ENCODE assay signal across 8 mouse cellular contexts in the genomic region with DNA sequence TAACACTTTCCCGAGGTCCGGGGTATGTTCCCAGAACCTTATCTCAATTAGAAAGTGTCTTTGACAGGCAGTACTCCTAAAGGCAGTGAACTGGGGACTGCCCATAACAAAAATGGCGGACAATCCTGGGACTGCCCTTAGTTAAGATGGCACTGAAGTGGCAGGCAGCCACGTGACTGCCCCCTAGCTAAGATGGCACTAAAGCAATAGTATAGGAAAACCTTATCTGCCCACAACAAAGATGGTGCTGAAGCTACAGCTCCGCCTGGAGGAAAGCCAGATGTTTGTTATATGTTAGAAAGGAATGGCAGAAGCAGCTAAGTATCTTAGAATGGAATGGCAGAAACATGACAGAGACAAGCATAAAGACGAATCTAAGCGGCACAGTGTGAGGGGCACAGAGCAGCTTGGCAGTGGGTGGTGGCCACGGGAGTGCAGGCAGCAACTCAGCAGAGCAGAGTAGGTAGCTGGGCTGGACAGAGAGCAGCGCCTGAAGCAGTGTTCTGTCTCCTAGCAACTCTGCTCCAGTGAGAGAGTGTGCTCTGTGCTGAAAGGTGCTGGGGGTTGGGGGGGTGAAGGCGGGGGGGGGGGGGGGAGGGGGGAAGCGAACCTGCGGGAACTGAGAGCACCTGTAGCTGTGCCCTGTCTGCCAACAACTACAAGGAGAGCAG. TPM values are rescaled to one million over a fixed set of nuclear protein-coding genes. Genes with fewer than 3 reads are reported as not detected.
A peak's percentile ranks its signal among the peaks of the same experiment; 100 is the strongest.
DNase-seq lines count a peak whose midpoint lies in the region; ATAC-seq and TF ChIP-seq lines count a peak whose summit lies in the region.

No protein-coding gene starts in this region.

- H3K9ac ChIP-seq in kidney, embryonic 16.5 days (replicated peaks; ENCODE audit: low read length), result no peak overlapping the region

- no peak overlapping the region for H3K27ac ChIP-seq in kidney, embryonic 16.5 days (ENCODE audit: low read length)
- no peak overlapping the region for H3K27ac ChIP-seq in forebrain, embryonic 10.5 days
- H3K27ac ChIP-seq in olfactory bulb, adult 2 months (ENCODE audit: insufficient read depth, low read depth, low read length), result no peak overlapping the region

- H3K4me3 ChIP-seq in kidney, embryonic 16.5 days (ENCODE audit: low read length), result 0 out of 2 replicates have a peak overlapping the region, but pooled peaks have one; percentile 8
- peak overlapping the region; percentile 27; the same call in 1 of the 2 replicates for H3K4me3 ChIP-seq in forebrain, embryonic 10.5 days
- peak overlapping the region; percentile 33 for H3K4me3 ChIP-seq in olfactory bulb, adult 2 months (ENCODE audit: insufficient read depth, low read depth, low read length)

- no peak for TF ChIP-seq POLR2A in olfactory bulb, adult 2 months (IDR thresholded peaks at IDR 0.05; ENCODE audit: insufficient read depth, low read depth, low read length)

- DNase-seq in kidney, adult 18-20 months, result no peak
- DNase-seq in MN1 (ENCODE audit: low spot score), result peak; percentile 43
- no peak for DNase-seq in forebrain, embryonic 10.5 days (ENCODE audit: extremely low spot score, low spot score)
- DNase-seq in layer of hippocampus, postnatal 10 days (ENCODE audit: low spot score in 2 of 2), result peak; percentile 30 to 42
- DNase-seq in thymus, adult 18-20 months, result no peak
- no peak for DNase-seq in gastrocnemius, postnatal 14 days

- ATAC-seq in kidney, embryonic 16.5 days (ENCODE audit: low FRiP score, low TSS enrichment), result peak; percentile 88; the same call in 1 of the 2 replicates

- H3K9me3 ChIP-seq in kidney, embryonic 16.5 days (ENCODE audit: low read length), result no peaks in the 10 kb centered on the region
- H3K9me3 ChIP-seq in forebrain, embryonic 10.5 days, result no peaks in the 10 kb centered on the region

- H3K4me2 ChIP-seq in kidney, embryonic 16.5 days (replicated peaks; ENCODE audit: low read depth, low read length), result peak overlapping the region; percentile 31

- no peaks in the 10 kb centered on the region for H3K36me3 ChIP-seq in kidney, embryonic 16.5 days (ENCODE audit: insufficient read depth, low read length)
- H3K36me3 ChIP-seq in forebrain, embryonic 10.5 days (replicated peaks), result no peaks in the 10 kb centered on the region

- no peak for TF ChIP-seq CTCF in olfactory bulb, adult 2 months (IDR thresholded peaks at IDR 0.05; ENCODE audit: insufficient read depth, low read depth, low read length)

- intact Hi-C loops in gastrocnemius, postnatal 14 days (cut with DNase I; ENCODE audit: low total_unique reads), result no loop called here

- 48% methylated on average over 11 of the region's 12 CpGs for WGBS in kidney, embryonic 16.5 days
- 53% methylated on average over 10 of the region's 12 CpGs for WGBS in forebrain, embryonic 10.5 days
- 42% methylated on average over 9 of the region's 12 CpGs for WGBS in olfactory bulb, adult 2 months

- no peaks in the 10 kb centered on the region for H3K27me3 ChIP-seq in kidney, embryonic 16.5 days (ENCODE audit: insufficient read depth, low read length)
- H3K27me3 ChIP-seq in forebrain, embryonic 10.5 days (ENCODE audit: poor library complexity, severe bottlenecking), result no peaks in the 10 kb centered on the region

- H3K4me1 ChIP-seq in kidney, embryonic 16.5 days (ENCODE audit: insufficient read depth, low read length), result no peaks in the 10 kb centered on the region; the same call in 1 of the 2 replicates
- 0 out of 2 replicates have a peak, but pooled peaks cover 4% of the 10 kb centered on the region for H3K4me1 ChIP-seq in forebrain, embryonic 10.5 days
- H3K4me1 ChIP-seq in olfactory bulb, adult 2 months (ENCODE audit: control insufficient read depth, insufficient read depth, low read length), result no peaks in the 10 kb centered on the region

RNA-seq across cellular contexts. Expression of a gene that starts 14.3 kb away (rescaled TPM):
- 29.7 and 32.4 TPM in 2 replicates for polyA plus RNA-seq in kidney, embryonic 16.5 days (2015; fragmentation: Nextera tagmentation; extraction: Ambion mirVana)
- 40.9 and 41.8 TPM in 2 replicates for polyA plus RNA-seq in forebrain, embryonic 10.5 days (2016; fragmentation: Nextera tagmentation; extraction: Ambion mirVana)
- total RNA-seq in layer of hippocampus, postnatal 10 days (2021), result 10 to 100 TPM; 26.2 to 27.5 TPM
- not detected in 2 replicates for polyA plus RNA-seq in olfactory bulb, adult 2 months (2012; ENCODE audit: insufficient read depth, insufficient read length, low replicate concordance, missing spikeins)
- 1 to 10 TPM; 3.8 to 4.1 TPM for total RNA-seq in gastrocnemius, postnatal 14 days (2021)

Comparison
In these comparisons a context has a peak if more than half of its experiments do, and no peak if none do; other contexts are left out.
1. DNase-seq: peak in MN1 (single experiment) and layer of hippocampus, postnatal 10 days (2 of 2); none in kidney, adult 18-20 months (single experiment), forebrain, embryonic 10.5 days (single experiment), thymus, adult 18-20 months (0 of 2) and gastrocnemius, postnatal 14 days (single experiment).
2. RNA of a gene that starts 14.3 kb away (polyA plus RNA-seq): 40.9 to 41.8 TPM in forebrain, embryonic 10.5 days and 29.7 to 32.4 TPM in kidney, embryonic 16.5 days; not detected in olfactory bulb, adult 2 months; every median in the first group is over 10 times any median in the second.
3. Peak in every context shown above with its lines, with median percentiles within 50 percentile points of each other: H3K4me3 ChIP-seq.